Mouse (Mus musculus) kidney, embryonic 14.5 days (tissue): ENCODE measurements around the gene Prdm15. TPM values are rescaled to one million over a fixed set of nuclear protein-coding genes. Genes with fewer than 3 reads are reported as not detected.

Experiments
- ATAC-seq: fragments of 200-750 bp; cut with Nextera tagmentation; 2 replicates; pipeline ENCODE4 v1.8.0; 2017; ENCODE audit warnings: moderate number of reproducible peaks, mild to moderate bottlenecking, moderate TSS enrichment, moderate library complexity; ENCODE audit not compliant: low FRiP score, low TSS enrichment
- H3K27ac ChIP-seq: fragments of 300-500 bp; sonication (generic); 2 replicates; pipeline ENCODE4 v1.5.1; 2014; ENCODE audit warnings: low read depth, mild to moderate bottlenecking, low read length, moderate library complexity, mixed read lengths
- H3K27me3 ChIP-seq: fragments of 300-500 bp; sonication (generic); 2 replicates; pipeline ENCODE4 v1.6.1; 2014; ENCODE audit warnings: mild to moderate bottlenecking, low read length; ENCODE audit not compliant: control insufficient read depth, insufficient read depth
- H3K36me3 ChIP-seq: fragments of 300-500 bp; sonication (generic); 2 replicates; pipeline ENCODE4 v1.6.1; 2014; ENCODE audit warnings: low read length, mixed read lengths; ENCODE audit not compliant: control insufficient read depth, insufficient read depth
- H3K4me1 ChIP-seq: fragments of 300-500 bp; sonication (generic); 2 replicates; pipeline ENCODE4 v1.6.1; 2014; ENCODE audit warnings: low read length, mixed read lengths; ENCODE audit not compliant: control insufficient read depth, insufficient read depth
- H3K4me2 ChIP-seq: fragments of 300-500 bp; sonication (generic); replicated peaks from 2 replicates; pipeline ENCODE4 v1.6.1; 2014; ENCODE audit warnings: low read depth, mild to moderate bottlenecking, low read length
- H3K4me3 ChIP-seq: fragments of 300-500 bp; sonication (generic); 2 replicates; pipeline ENCODE4 v1.5.1; 2014; ENCODE audit warnings: mild to moderate bottlenecking, low read length
- H3K9ac ChIP-seq: fragments of 300-500 bp; sonication (generic); 2 replicates; pipeline ENCODE4 v1.6.1; 2014; ENCODE audit warnings: low read depth, mild to moderate bottlenecking, low read length, moderate library complexity
- H3K9me3 ChIP-seq: fragments of 300-500 bp; sonication (generic); 2 replicates; pipeline ENCODE4 v1.6.1; 2016; ENCODE audit warnings: low read length; ENCODE audit not compliant: control insufficient read depth
- WGBS: fragments of 180-500 bp; shearing (Covaris S2); extraction: QIAGEN DNeasy Blood & Tissue Kit; methylation state at CpG from one replicate; pipeline ENCODE4 v1.1.7; 2014; 5-methylcytosine and 5-hydroxymethylcytosine counted together
- polyA plus RNA-seq: library from polyadenylated mRNA; unstranded; fragments of >200 nt; fragmentation: Nextera tagmentation; extraction: Ambion mirVana; gene quantifications from 2 replicates; pipeline ENCODE4 v1.2.1, GENCODE M21; 2014

Prdm15 gene
- polyA plus RNA-seq: 7.8 and 14.4 TPM in 2 replicates

- Histone ChIP-seq H3K36me3 (peaks cover 3% of the 10 kb centered on the region; the same call in 1 of the 2 replicates), H3K4me1 (peaks cover 11% of the 10 kb centered on the region), H3K27ac (peak within 1 kb of the TSS; percentile 97), H3K4me3 (peak within 1 kb of the TSS; percentile 91), H3K4me2 (peak within 1 kb of the TSS; percentile 72), H3K9me3 (no peaks in the 10 kb centered on the region), H3K27me3 (no peaks in the 10 kb centered on the region), H3K9ac (peak within 1 kb of the TSS; percentile 99)
- WGBS: under 1% methylated on average over 31 of the region's 31 CpGs
- peak; percentile 90 for ATAC-seq
Observed at GRCm38 (mm10) chr16:97851741-97852319, at the start of gene Prdm15. Gene Prdm15, minus strand, starts transcription at chr16:97851850.

GRCm38 (mm10) chr16:97897346-97898024, 45.8 kb upstream of the Prdm15 start:
- 64% methylated on average over 5 of the region's 5 CpGs for WGBS
- H3K9me3 ChIP-seq: no peaks in the 10 kb centered on the region
- H3K36me3 ChIP-seq: no peaks in the 10 kb centered on the region
- ATAC-seq: no peak
- H3K4me1 ChIP-seq: no peaks in the 10 kb centered on the region
- H3K9ac ChIP-seq: no peak overlapping the region
- H3K27ac ChIP-seq: no peak overlapping the region
- no peak overlapping the region for H3K4me3 ChIP-seq
- H3K27me3 ChIP-seq: no peaks in the 10 kb centered on the region
- no peak overlapping the region for H3K4me2 ChIP-seq

DNA sequence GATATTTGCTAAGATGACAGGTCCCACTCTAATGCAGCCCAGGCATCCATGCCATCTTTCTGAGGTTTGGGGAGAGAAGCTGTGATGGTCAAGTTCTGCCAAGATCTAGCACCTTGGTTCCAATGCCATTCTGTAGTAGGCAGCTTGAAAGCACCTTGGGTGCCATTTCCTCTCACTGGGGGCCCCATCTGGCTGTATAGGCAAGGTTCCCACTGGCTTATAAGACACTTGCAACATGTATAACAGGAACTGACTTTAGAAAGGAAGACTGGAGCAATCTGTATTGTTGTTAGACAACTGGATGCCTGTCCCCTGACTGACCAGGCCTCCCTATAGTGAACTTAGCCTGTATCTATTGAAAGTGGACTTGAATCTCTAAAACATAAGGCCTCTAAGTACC, 36.1 kb upstream of the Prdm15 start:
- ATAC-seq: no peak
- Histone ChIP-seq H3K27ac (no peak overlapping the region), H3K36me3 (peaks cover 3% of the 10 kb centered on the region; the same call in 1 of the 2 replicates), H3K4me1 (no peaks in the 10 kb centered on the region), H3K27me3 (no peaks in the 10 kb centered on the region), H3K4me3 (no peak overlapping the region), H3K9ac (no peak overlapping the region), H3K9me3 (no peaks in the 10 kb centered on the region), H3K4me2 (no peak overlapping the region)

DNA sequence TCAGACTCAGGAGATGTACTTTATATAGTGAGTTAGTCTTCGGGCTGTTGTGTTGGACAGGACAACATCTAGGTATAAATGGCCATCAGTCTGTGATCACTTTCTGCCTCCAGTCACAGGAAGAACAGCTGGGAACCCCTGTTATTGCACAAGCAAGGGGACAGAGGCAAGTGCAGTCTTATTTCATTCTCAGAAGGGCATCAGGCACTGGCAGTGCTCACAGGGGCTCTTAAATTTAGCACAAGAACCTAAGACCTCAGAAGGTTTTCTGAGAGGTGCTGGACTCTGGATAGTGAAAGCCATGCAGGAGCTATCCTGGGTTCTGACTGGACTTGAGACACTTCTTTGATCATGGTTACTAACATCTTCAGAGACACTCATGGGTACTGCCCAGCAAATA, 32.0 kb upstream of the Prdm15 start:
- WGBS: 100% methylated on average over 1 of the region's 1 CpGs
- no peaks in the 10 kb centered on the region for H3K4me1 ChIP-seq
- H3K4me2 ChIP-seq: no peak overlapping the region
- H3K36me3 ChIP-seq: peaks cover 5% of the 10 kb centered on the region; the same call in 1 of the 2 replicates
- H3K27me3 ChIP-seq: no peaks in the 10 kb centered on the region
- H3K9me3 ChIP-seq: no peaks in the 10 kb centered on the region
- H3K9ac ChIP-seq: no peak overlapping the region
- no peak overlapping the region for H3K4me3 ChIP-seq
- no peak overlapping the region for H3K27ac ChIP-seq
- no peak for ATAC-seq

DNA sequence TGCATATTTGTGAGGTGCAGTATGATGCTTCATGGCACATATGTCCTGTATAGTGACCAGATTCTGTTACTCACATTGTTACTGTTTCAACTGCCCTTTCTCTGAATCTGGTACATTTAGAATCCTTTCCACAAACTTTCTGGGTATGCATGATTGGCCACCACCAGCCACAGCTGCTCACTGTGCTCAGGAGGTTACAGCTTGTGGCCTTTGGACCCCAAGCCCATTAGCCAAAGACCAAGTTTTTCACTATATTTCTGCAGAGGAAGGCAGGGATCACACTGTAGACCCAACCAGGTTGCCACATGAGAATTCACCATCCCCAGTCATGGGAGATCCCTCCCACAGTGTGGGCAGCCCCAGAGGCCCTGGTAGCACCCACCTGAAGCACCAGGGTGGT, 31.2 kb upstream of the Prdm15 start:
- no peaks in the 10 kb centered on the region for H3K4me1 ChIP-seq
- no peak overlapping the region for H3K4me3 ChIP-seq
- peaks cover 5% of the 10 kb centered on the region; the same call in 1 of the 2 replicates for H3K36me3 ChIP-seq
- H3K27me3 ChIP-seq: no peaks in the 10 kb centered on the region
- no peak overlapping the region for H3K4me2 ChIP-seq
- no peak overlapping the region for H3K9ac ChIP-seq
- no peak overlapping the region for H3K27ac ChIP-seq
- H3K9me3 ChIP-seq: no peaks in the 10 kb centered on the region
- ATAC-seq: no peak

GRCm38 (mm10) chr16:97879134-97879533, 27.5 kb upstream of the Prdm15 start:
- Histone ChIP-seq H3K4me1 (no peaks in the 10 kb centered on the region), H3K9me3 (no peaks in the 10 kb centered on the region), H3K36me3 (peaks cover 5% of the 10 kb centered on the region; the same call in 1 of the 2 replicates), H3K27me3 (no peaks in the 10 kb centered on the region), H3K4me3 (no peak overlapping the region), H3K9ac (no peak overlapping the region), H3K27ac (no peak overlapping the region), H3K4me2 (no peak overlapping the region)
- 74% methylated on average over 1 of the region's 1 CpGs for WGBS
- no peak for ATAC-seq

GRCm38 (mm10) chr16:97877502-97877901, 25.9 kb upstream of the Prdm15 start:
- no peak overlapping the region for H3K27ac ChIP-seq
- no peak overlapping the region for H3K4me3 ChIP-seq
- H3K4me1 ChIP-seq: no peaks in the 10 kb centered on the region
- no peaks in the 10 kb centered on the region for H3K9me3 ChIP-seq
- 100% methylated on average over 3 of the region's 3 CpGs for WGBS
- no peaks in the 10 kb centered on the region for H3K27me3 ChIP-seq
- H3K4me2 ChIP-seq: no peak overlapping the region
- peaks cover 2% of the 10 kb centered on the region; the same call in 1 of the 2 replicates for H3K36me3 ChIP-seq
- ATAC-seq: no peak
- no peak overlapping the region for H3K9ac ChIP-seq

GRCm38 (mm10) chr16:97875101-97875500, 23.5 kb upstream of the Prdm15 start:
- no peak overlapping the region for H3K27ac ChIP-seq
- H3K36me3 ChIP-seq: peaks cover 2% of the 10 kb centered on the region; the same call in 1 of the 2 replicates
- H3K4me2 ChIP-seq: no peak overlapping the region
- H3K27me3 ChIP-seq: no peaks in the 10 kb centered on the region
- no peak overlapping the region for H3K9ac ChIP-seq
- no peaks in the 10 kb centered on the region for H3K4me1 ChIP-seq
- no peak for ATAC-seq
- no peaks in the 10 kb centered on the region for H3K9me3 ChIP-seq
- H3K4me3 ChIP-seq: no peak overlapping the region
- WGBS: 85% methylated on average over 4 of the region's 4 CpGs

DNA sequence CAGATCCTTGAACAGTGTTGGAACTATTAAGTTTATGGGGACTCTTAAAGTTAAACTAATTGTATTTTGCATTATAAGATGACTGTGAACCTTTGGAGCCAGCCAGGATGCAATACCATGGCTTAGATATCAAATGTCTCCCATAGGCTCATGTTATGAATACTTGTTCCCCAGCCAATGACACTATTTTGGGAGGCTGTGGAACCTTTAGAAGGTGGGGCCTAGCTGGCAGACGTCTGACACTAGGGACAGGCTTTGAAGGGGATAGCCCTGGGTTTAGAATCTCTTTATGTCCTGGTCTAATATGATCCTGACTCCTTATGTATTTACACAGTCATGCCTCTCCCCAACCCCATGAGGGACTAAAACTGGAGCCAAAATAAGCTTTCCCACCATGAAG, 22.7 kb upstream of the Prdm15 start:
- ATAC-seq: no peak
- Histone ChIP-seq H3K27me3 (no peaks in the 10 kb centered on the region), H3K9ac (no peak overlapping the region), H3K36me3 (peaks cover 7% of the 10 kb centered on the region; the same call in 1 of the 2 replicates), H3K9me3 (no peaks in the 10 kb centered on the region), H3K4me3 (no peak overlapping the region), H3K4me2 (no peak overlapping the region), H3K4me1 (no peaks in the 10 kb centered on the region), H3K27ac (no peak overlapping the region)
- 33% methylated on average over 1 of the region's 1 CpGs for WGBS
